Mouse (Mus musculus): ENCODE results near the gene Noa1.

- TF ChIP-seq CTCF (IDR thresholded peaks at IDR 0.05; ENCODE audit: extremely low read depth, insufficient read depth, low read length) = no peak
- TF ChIP-seq POLR2A (IDR thresholded peaks at IDR 0.05; ENCODE audit: extremely low read depth, insufficient read depth, low read length) = no peak
These were observed 59.8 kb downstream of the Noa1 start for GRCm38 (mm10) chr5:77250083-77250482.
